Mouse (Mus musculus): ENCODE measurements at regions not wholly inside any gene's neighbourhood (a gene's known extent, or its start where the extent isn't known, plus 50 kb on each side); places are given as distances from the start of the nearest gene placed in this dataset.

DNA sequence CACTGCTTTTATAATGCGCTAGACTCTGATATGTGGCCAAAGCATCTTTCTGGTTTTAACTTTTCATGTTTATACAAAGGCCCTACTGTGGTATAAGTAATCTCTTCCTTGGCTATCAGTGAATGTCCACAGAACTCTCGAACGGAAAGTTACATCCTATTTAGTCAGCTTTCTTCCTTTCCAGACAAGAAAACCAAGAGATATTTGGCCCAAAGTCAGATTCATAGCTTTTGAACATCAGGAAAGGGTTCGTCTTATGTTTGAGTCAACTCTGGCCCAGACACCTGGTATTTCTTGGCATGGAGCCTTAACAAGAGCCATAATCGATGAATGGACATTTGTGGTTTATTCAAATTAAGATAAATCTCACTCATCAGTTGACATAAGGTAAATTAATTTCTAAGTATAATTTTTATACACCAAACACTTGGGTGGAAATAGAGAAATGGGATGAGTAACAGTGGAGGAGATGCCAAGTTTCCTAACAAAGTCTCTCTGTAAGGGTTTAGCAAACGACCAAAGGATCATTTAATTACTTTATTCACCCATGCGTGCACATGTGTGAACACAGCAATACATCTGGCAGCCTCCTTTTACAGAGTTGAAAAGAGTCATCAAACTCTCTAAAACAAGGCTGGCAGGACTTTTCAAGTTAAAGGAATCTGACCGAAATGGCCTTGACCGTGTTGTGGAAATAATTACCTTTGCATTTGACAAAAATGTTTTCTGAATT is 287.2 kb upstream of the Rbms1 start:
- H3K9ac ChIP-seq = no peak overlapping the region
- H3K36me3 ChIP-seq = no peaks in the 10 kb centered on the region
- H3K4me2 ChIP-seq = no peak overlapping the region
- 0 out of 2 replicates have a peak, but pooled peaks cover 9% of the 10 kb centered on the region for H3K4me1 ChIP-seq
- no peak overlapping the region for H3K27ac ChIP-seq
- WGBS = 63% methylated on average over 9 of the region's 9 CpGs
- H3K4me3 ChIP-seq (replicated peaks) = no peak overlapping the region
- no peaks in the 10 kb centered on the region for H3K9me3 ChIP-seq (replicated peaks)
- no peak for ATAC-seq (replicated peaks; ENCODE audit: low FRiP score)
- H3K27me3 ChIP-seq = no peaks in the 10 kb centered on the region

DNA sequence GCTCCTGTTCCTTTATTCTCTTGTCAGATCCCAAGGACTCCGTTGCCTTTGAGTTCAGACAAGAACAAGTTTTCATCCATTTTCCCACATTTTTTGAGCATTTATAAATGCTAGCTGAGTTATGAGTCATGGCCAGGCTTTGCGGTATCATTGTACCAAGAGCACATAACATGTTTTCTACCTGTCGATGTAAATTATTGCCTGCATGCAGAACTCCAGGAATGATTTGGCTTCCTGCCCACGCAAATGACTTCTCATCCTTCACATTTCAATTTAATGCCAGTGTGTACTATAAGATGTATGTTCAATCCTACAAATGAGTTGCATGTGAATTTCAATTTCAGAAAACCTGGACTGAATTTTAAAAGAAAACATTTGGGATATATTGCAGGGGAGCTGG is 285.0 kb upstream of the Rbms1 start:
- H3K9ac ChIP-seq = no peak overlapping the region
- 61% methylated on average over 4 of the region's 4 CpGs for WGBS
- no peak overlapping the region for H3K4me3 ChIP-seq (replicated peaks)
- H3K27ac ChIP-seq = no peak overlapping the region
- 0 out of 2 replicates have a peak, but pooled peaks cover 9% of the 10 kb centered on the region for H3K4me1 ChIP-seq
- no peak overlapping the region for H3K4me2 ChIP-seq
- no peaks in the 10 kb centered on the region for H3K27me3 ChIP-seq
- no peaks in the 10 kb centered on the region for H3K9me3 ChIP-seq (replicated peaks)
- no peak for ATAC-seq (replicated peaks; ENCODE audit: low FRiP score)
- no peaks in the 10 kb centered on the region for H3K36me3 ChIP-seq

GRCm38 (mm10) chr2:61247336-61247735 is 284.3 kb upstream of the Rbms1 start:
- WGBS = 68% methylated on average over 2 of the region's 2 CpGs

DNA sequence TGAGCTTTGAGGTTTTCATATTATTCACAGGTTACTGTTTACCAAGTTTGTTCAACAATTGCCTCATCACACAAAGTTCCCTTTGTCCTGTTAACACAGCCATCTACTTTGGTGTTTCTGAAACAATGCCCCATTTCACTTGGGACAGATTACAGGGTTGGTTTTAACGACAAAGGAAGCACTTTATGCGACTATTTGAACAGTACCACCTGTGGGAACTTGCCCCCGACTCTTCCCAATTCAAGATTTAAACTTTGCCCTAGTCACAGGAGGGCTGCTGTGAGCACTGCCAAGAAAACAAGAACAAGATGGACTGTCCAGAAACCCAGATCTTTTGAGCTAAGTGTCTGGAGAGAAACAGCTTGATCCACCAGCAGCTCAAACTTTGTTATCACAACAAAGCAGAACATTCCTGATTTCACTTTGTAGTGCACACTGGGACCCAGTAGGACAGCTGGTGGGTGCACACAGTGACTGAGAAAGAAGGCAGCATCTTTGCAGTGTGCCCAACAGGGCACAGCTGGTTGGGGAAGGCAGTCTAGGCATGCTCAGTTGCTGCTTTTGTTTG is 283.8 kb upstream of the Rbms1 start:
- H3K36me3 ChIP-seq = no peaks in the 10 kb centered on the region
- no peak overlapping the region for H3K27ac ChIP-seq

More at GRCm38 (mm10) chr2:61247336-61247735, 284.3 kb upstream of the Rbms1 start:
- Histone ChIP-seq H3K9ac (no peak overlapping the region), H3K4me1 (0 out of 2 replicates have a peak, but pooled peaks cover 9% of the 10 kb centered on the region), H3K36me3 (no peaks in the 10 kb centered on the region), H3K27ac (no peak overlapping the region), H3K9me3 (replicated peaks) (no peaks in the 10 kb centered on the region), H3K4me3 (replicated peaks) (no peak overlapping the region), H3K4me2 (no peak overlapping the region), H3K27me3 (no peaks in the 10 kb centered on the region)
- no peak for ATAC-seq (replicated peaks; ENCODE audit: low FRiP score)

GRCm38 (mm10) chr2:61245526-61245925 is 282.5 kb upstream of the Rbms1 start:
- Histone ChIP-seq H3K27me3 (no peaks in the 10 kb centered on the region), H3K9me3 (replicated peaks) (no peaks in the 10 kb centered on the region), H3K4me1 (0 out of 2 replicates have a peak, but pooled peaks cover 9% of the 10 kb centered on the region), H3K4me2 (no peak overlapping the region), H3K9ac (no peak overlapping the region), H3K27ac (no peak overlapping the region), H3K36me3 (no peaks in the 10 kb centered on the region), H3K4me3 (replicated peaks) (no peak overlapping the region)
- no peak for ATAC-seq (replicated peaks; ENCODE audit: low FRiP score)
- 55% methylated on average over 7 of the region's 7 CpGs for WGBS

More for the DNA sequence above, 283.8 kb upstream of the Rbms1 start:
- Histone ChIP-seq H3K9ac (no peak overlapping the region), H3K4me2 (no peak overlapping the region), H3K27me3 (no peaks in the 10 kb centered on the region), H3K9me3 (replicated peaks) (no peaks in the 10 kb centered on the region), H3K4me3 (replicated peaks) (no peak overlapping the region), H3K4me1 (0 out of 2 replicates have a peak, but pooled peaks cover 9% of the 10 kb centered on the region)
- no peak for ATAC-seq (replicated peaks; ENCODE audit: low FRiP score)
- WGBS = 13% methylated on average over 3 of the region's 3 CpGs

DNA sequence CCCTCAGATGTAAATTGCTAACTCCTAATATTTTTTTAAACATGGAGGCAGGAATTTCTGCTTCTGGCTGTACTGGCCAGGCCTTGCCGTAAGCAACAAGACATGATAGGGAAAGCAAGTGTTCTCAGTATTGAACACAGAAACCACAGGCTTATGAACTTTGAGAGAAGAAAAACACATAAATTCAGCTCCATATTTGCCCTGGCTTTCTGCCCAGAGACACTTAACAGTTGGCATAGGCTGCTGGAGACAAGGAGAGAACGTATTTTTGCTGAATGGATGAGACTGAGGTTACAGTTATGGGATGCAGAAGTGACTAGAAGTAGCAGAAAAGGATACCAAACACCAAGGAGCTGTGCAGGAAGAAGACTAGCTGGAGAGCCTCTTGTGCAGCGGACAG is 258.7 kb upstream of the Rbms1 start:
- 60% methylated on average over 3 of the region's 3 CpGs for WGBS
- no peak for ATAC-seq (replicated peaks; ENCODE audit: low FRiP score)
- H3K4me3 ChIP-seq (replicated peaks) = no peak overlapping the region

DNA sequence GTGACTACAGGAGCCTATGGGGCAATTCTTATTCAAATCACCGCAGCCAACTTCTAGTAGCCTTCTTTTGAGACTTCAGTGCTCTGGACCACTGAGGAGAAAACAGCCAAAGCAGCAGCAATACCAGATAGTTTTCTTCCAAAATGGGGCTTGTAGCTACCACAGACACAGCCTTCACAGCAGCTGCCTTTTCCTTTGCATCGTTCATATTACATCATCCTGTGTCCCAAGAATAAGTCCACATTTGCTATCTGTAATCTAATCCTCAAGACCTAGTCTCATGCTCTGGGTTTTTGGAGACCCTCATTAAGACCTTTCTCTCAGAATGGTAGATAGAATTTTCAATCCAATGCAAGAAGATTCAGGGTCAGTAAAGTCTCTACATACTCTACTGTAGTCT is 258.2 kb upstream of the Rbms1 start:
- ATAC-seq (replicated peaks; ENCODE audit: low FRiP score) = no peak
- Histone ChIP-seq H3K4me2 (no peak overlapping the region), H3K27me3 (no peaks in the 10 kb centered on the region), H3K36me3 (no peaks in the 10 kb centered on the region), H3K4me3 (replicated peaks) (no peak overlapping the region), H3K4me1 (no peaks in the 10 kb centered on the region), H3K9ac (no peak overlapping the region), H3K27ac (no peak overlapping the region), H3K9me3 (replicated peaks) (no peaks in the 10 kb centered on the region)
- WGBS = 93% methylated on average over 2 of the region's 2 CpGs

More for the DNA sequence above, 258.7 kb upstream of the Rbms1 start:
- Histone ChIP-seq H3K36me3 (no peaks in the 10 kb centered on the region), H3K4me1 (no peaks in the 10 kb centered on the region), H3K9me3 (replicated peaks) (no peaks in the 10 kb centered on the region), H3K4me2 (no peak overlapping the region), H3K9ac (no peak overlapping the region), H3K27me3 (no peaks in the 10 kb centered on the region), H3K27ac (no peak overlapping the region)

GRCm38 (mm10) chr2:61213951-61214350 is 251.0 kb upstream of the Rbms1 start:
- no peaks in the 10 kb centered on the region for H3K9me3 ChIP-seq (replicated peaks)
- WGBS = 95% methylated on average over 1 of the region's 1 CpGs
- H3K4me2 ChIP-seq = no peak overlapping the region
- no peaks in the 10 kb centered on the region for H3K4me1 ChIP-seq
- H3K27me3 ChIP-seq = no peaks in the 10 kb centered on the region
- H3K9ac ChIP-seq = no peak overlapping the region
- H3K36me3 ChIP-seq = no peaks in the 10 kb centered on the region
- ATAC-seq (replicated peaks; ENCODE audit: low FRiP score) = no peak
- no peak overlapping the region for H3K4me3 ChIP-seq (replicated peaks)
- no peak overlapping the region for H3K27ac ChIP-seq

DNA sequence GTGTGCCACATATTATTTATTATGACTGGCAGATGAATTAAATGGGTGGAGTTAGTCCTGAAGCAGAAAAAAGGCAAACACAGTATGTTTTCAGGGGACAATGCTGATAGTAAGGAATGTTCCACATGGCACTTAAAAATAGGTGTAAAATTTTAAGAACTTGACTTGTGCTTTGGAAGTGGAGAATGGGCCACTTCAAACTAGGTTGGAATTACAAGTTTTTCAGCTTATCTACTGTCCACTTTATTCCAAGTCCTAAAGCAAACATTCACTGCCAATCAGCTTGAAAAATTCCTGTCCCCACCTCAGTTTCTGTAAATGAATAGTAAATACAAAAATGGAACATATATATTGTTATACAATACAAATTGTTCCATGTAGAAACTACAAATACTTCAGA is 238.4 kb upstream of the Rbms1 start:
- Histone ChIP-seq H3K4me3 (replicated peaks) (no peak overlapping the region), H3K27me3 (no peaks in the 10 kb centered on the region), H3K9me3 (replicated peaks) (no peaks in the 10 kb centered on the region), H3K4me1 (no peaks in the 10 kb centered on the region), H3K4me2 (no peak overlapping the region), H3K36me3 (no peaks in the 10 kb centered on the region), H3K9ac (no peak overlapping the region), H3K27ac (no peak overlapping the region)
- no peak for ATAC-seq (replicated peaks; ENCODE audit: low FRiP score)

DNA sequence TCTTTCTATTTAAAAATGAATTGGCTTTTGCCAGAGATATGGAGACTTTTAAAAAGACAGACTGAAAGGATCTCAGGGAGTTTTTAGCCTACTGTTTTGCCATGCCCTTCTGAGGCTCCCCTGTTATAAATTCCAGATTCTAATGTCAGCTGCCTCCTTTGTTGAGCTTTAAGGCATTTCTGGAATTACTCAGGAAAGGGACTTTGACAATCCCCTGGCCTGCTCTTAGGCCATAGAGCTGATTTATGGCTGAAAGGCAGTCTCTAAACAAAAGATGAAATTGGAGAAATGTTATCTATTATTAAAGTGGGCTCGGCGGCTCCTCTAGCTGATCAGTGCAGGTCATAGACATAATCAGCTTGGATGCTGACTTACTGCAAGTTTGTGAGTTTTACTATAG is 231.0 kb upstream of the Rbms1 start:
- 0 out of 2 replicates have a peak overlapping the region, but pooled peaks have one; percentile 11 for H3K27ac ChIP-seq
- H3K4me1 ChIP-seq = peaks cover 10% of the 10 kb centered on the region
- no peak overlapping the region for H3K9ac ChIP-seq
- no peaks in the 10 kb centered on the region for H3K36me3 ChIP-seq
- H3K9me3 ChIP-seq (replicated peaks) = no peaks in the 10 kb centered on the region
- WGBS = 18% methylated on average over 2 of the region's 2 CpGs
- no peaks in the 10 kb centered on the region for H3K27me3 ChIP-seq
- H3K4me3 ChIP-seq (replicated peaks) = no peak overlapping the region
- H3K4me2 ChIP-seq = no peak overlapping the region
- ATAC-seq (replicated peaks; ENCODE audit: low FRiP score) = no peak; the same call in 1 of the 2 replicates

DNA sequence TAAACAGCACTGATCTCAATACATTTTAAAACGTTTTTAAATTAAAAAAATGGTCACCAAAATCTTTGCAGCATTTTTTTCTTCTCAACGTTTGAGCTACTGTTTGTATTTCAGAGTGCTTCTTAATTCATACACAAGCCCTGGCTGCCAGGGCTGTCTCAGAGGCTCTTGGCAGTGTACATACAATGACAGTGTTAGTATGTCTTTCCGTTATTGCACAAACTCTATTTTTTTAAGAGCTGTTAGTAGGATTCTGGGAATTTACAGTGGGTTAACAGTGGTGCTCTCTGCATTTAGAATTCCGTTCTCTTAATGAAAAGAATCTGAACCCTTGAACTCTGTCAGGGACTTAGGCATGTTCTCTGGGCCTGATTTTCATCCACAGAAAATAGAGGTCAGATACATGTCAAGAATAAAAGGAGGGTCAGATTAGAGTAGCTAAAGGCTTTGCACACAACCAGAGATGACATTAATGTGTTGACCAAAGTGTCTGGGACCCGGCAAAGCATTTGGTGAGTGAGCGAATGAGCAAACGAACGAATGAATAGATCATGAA is 219.5 kb upstream of the Rbms1 start:
- Histone ChIP-seq H3K36me3 (no peaks in the 10 kb centered on the region), H3K27me3 (no peaks in the 10 kb centered on the region), H3K4me3 (replicated peaks) (no peak overlapping the region), H3K4me1 (no peaks in the 10 kb centered on the region), H3K4me2 (no peak overlapping the region), H3K9me3 (replicated peaks) (no peaks in the 10 kb centered on the region), H3K9ac (no peak overlapping the region), H3K27ac (0 out of 2 replicates have a peak overlapping the region, but pooled peaks have one; percentile 6)
- no peak for ATAC-seq (replicated peaks; ENCODE audit: low FRiP score)
- 57% methylated on average over 8 of the region's 8 CpGs for WGBS

DNA sequence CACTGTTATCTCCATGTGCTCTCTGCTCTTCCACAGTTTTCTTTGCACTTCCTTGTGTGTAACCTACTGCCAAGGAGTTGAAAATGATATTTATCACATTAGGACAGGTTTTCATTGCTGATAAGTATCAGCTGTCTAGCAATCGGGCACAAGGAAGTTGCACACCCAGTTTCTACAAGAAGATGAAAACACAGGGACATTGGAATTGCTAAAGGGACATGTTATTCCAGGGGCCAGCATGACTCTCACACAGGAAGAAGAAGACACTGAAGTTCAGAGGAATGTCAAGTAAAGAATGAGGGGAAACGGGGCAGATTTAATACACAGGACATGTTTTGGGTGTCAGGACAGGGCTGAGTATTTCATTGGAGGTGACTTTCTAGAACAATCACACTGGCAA is 214.8 kb upstream of the Rbms1 start:
- Histone ChIP-seq H3K27me3 (no peaks in the 10 kb centered on the region), H3K27ac (no peak overlapping the region), H3K4me3 (replicated peaks) (no peak overlapping the region), H3K36me3 (no peaks in the 10 kb centered on the region), H3K4me2 (no peak overlapping the region), H3K4me1 (peaks cover 4% of the 10 kb centered on the region; the same call in 1 of the 2 replicates), H3K9me3 (replicated peaks) (no peaks in the 10 kb centered on the region), H3K9ac (no peak overlapping the region)
- no peak for ATAC-seq (replicated peaks; ENCODE audit: low FRiP score)
- WGBS = 37% methylated on average over 2 of the region's 2 CpGs
